Mouse (Mus musculus): Measurements from ENCODE around the gene Prtn3. TPM values are rescaled to one million over a fixed set of nuclear protein-coding genes. Genes with fewer than 3 reads are reported as not detected.
A peak's percentile ranks its signal among the peaks of the same experiment; 100 is the strongest.

Gene Prtn3
- polyA plus RNA-seq, 1 experiment from 2014 or later, result 15.1 TPM

GRCm38 (mm10) chr10:79896814-79897213, 22.5 kb downstream of the Prtn3 start:
- H3K36me3 ChIP-seq, result peaks cover 76% of the 10 kb centered on the region
- H3K9ac ChIP-seq (replicated peaks), result no peak overlapping the region
- H3K4me2 ChIP-seq, result no peak overlapping the region
- no peaks in the 10 kb centered on the region; the same call in 1 of the 2 replicates for H3K27me3 ChIP-seq
- no peak for ATAC-seq (ENCODE audit: insufficient number of reproducible peaks, insufficient read depth, low FRiP score, low TSS enrichment, low read depth)
- H3K4me3 ChIP-seq (replicated peaks), result no peak overlapping the region
- WGBS, result 87% methylated on average over 13 of the region's 13 CpGs
- no peak overlapping the region for H3K27ac ChIP-seq
- H3K4me1 ChIP-seq (replicated peaks), result peaks cover 6% of the 10 kb centered on the region; the same call in 1 of the 2 replicates
- no peaks in the 10 kb centered on the region for H3K9me3 ChIP-seq

GRCm38 (mm10) chr10:79897316-79898245, 23.3 kb downstream of the Prtn3 start:
- no peak overlapping the region for H3K9ac ChIP-seq (replicated peaks)
- ATAC-seq (ENCODE audit: insufficient number of reproducible peaks, insufficient read depth, low FRiP score, low TSS enrichment, low read depth), result no peak
- H3K36me3 ChIP-seq, result peaks cover 83% of the 10 kb centered on the region
- H3K4me1 ChIP-seq (replicated peaks), result peaks cover 6% of the 10 kb centered on the region; the same call in 1 of the 2 replicates
- no peak overlapping the region for H3K27ac ChIP-seq
- H3K27me3 ChIP-seq, result no peaks in the 10 kb centered on the region
- 51% methylated on average over 20 of the region's 20 CpGs for WGBS
- H3K4me3 ChIP-seq (replicated peaks), result no peak overlapping the region
- H3K9me3 ChIP-seq, result no peaks in the 10 kb centered on the region
- no peak overlapping the region for H3K4me2 ChIP-seq

- 36% methylated on average over 2 of the region's 2 CpGs for WGBS
Observed at GRCm38 (mm10) chr10:79900951-79901410, 26.7 kb downstream of the Prtn3 start.

GRCm38 (mm10) chr10:79906712-79907111, 32.4 kb downstream of the Prtn3 start:
- Histone ChIP-seq H3K27ac (no peak overlapping the region), H3K36me3 (peaks cover 70% of the 10 kb centered on the region), H3K27me3 (0 out of 2 replicates have a peak, but pooled peaks cover 3% of the 10 kb centered on the region), H3K9me3 (no peaks in the 10 kb centered on the region), H3K4me1 (replicated peaks) (peaks cover 14% of the 10 kb centered on the region; the same call in 1 of the 2 replicates), H3K9ac (replicated peaks) (no peak overlapping the region), H3K4me2 (no peak overlapping the region), H3K4me3 (replicated peaks) (no peak overlapping the region)
- WGBS, result 94% methylated on average over 9 of the region's 9 CpGs
- no peak for ATAC-seq (ENCODE audit: insufficient number of reproducible peaks, insufficient read depth, low FRiP score, low TSS enrichment, low read depth)

More at GRCm38 (mm10) chr10:79900951-79901410, 26.7 kb downstream of the Prtn3 start:
- Histone ChIP-seq H3K27me3 (no peaks in the 10 kb centered on the region), H3K4me3 (replicated peaks) (no peak overlapping the region), H3K27ac (no peak overlapping the region), H3K4me2 (no peak overlapping the region), H3K9me3 (no peaks in the 10 kb centered on the region), H3K36me3 (peaks cover 96% of the 10 kb centered on the region), H3K9ac (replicated peaks) (0 out of 2 replicates have a peak overlapping the region, but pooled peaks have one; percentile 4), H3K4me1 (replicated peaks) (peaks cover 6% of the 10 kb centered on the region; the same call in 1 of the 2 replicates)
- ATAC-seq (ENCODE audit: insufficient number of reproducible peaks, insufficient read depth, low FRiP score, low TSS enrichment, low read depth), result no peak

- peaks cover 14% of the 10 kb centered on the region; the same call in 1 of the 2 replicates for H3K4me1 ChIP-seq (replicated peaks)
- H3K9ac ChIP-seq (replicated peaks), result no peak overlapping the region
- 0 out of 2 replicates have a peak, but pooled peaks cover 3% of the 10 kb centered on the region for H3K27me3 ChIP-seq
- no peak for ATAC-seq (ENCODE audit: insufficient number of reproducible peaks, insufficient read depth, low FRiP score, low TSS enrichment, low read depth)
- peak overlapping the region; percentile 12; the same call in 1 of the 2 replicates for H3K4me3 ChIP-seq (replicated peaks)
- H3K9me3 ChIP-seq, result no peaks in the 10 kb centered on the region
- peak overlapping the region; percentile 50 for H3K4me2 ChIP-seq
- WGBS, result 94% methylated on average over 10 of the region's 10 CpGs
- H3K36me3 ChIP-seq, result peaks cover 70% of the 10 kb centered on the region
- no peak overlapping the region for H3K27ac ChIP-seq
Observed at GRCm38 (mm10) chr10:79907415-79907814, 33.1 kb downstream of the Prtn3 start.

GRCm38 (mm10) chr10:79908167-79909091, 34.2 kb downstream of the Prtn3 start, which contains the start of gene Med16:
Gene Med16, minus strand, starts transcription at chr10:79908923.
- peak within 1 kb of the TSS; percentile 64 for H3K4me3 ChIP-seq (replicated peaks)
- peak within 1 kb of the TSS; percentile 50 for H3K4me2 ChIP-seq
- 0 out of 2 replicates have a peak, but pooled peaks cover 3% of the 10 kb centered on the region for H3K27me3 ChIP-seq
- peak within 1 kb of the TSS; percentile 98 for H3K27ac ChIP-seq
- peaks cover 14% of the 10 kb centered on the region; the same call in 1 of the 2 replicates for H3K4me1 ChIP-seq (replicated peaks)
- H3K9ac ChIP-seq (replicated peaks), result peak within 1 kb of the TSS; percentile 87
- 2% methylated on average over 52 of the region's 52 CpGs for WGBS
- peaks cover 67% of the 10 kb centered on the region for H3K36me3 ChIP-seq
- no peaks in the 10 kb centered on the region for H3K9me3 ChIP-seq
- ATAC-seq (ENCODE audit: insufficient number of reproducible peaks, insufficient read depth, low FRiP score, low TSS enrichment, low read depth), result peak; percentile 91

GRCm38 (mm10) chr10:79909092-79909922, 35.0 kb downstream of the Prtn3 start:
- ATAC-seq (ENCODE audit: insufficient number of reproducible peaks, insufficient read depth, low FRiP score, low TSS enrichment, low read depth), result no peak
- H3K36me3 ChIP-seq, result peaks cover 59% of the 10 kb centered on the region
- 25% methylated on average over 14 of the region's 14 CpGs for WGBS
- peak overlapping the region; percentile 45 for H3K4me2 ChIP-seq
- no peaks in the 10 kb centered on the region for H3K9me3 ChIP-seq
- H3K27ac ChIP-seq, result peak overlapping the region; percentile 67
- H3K4me3 ChIP-seq (replicated peaks), result peak overlapping the region; percentile 16; the same call in 1 of the 2 replicates
- H3K27me3 ChIP-seq, result 0 out of 2 replicates have a peak, but pooled peaks cover 3% of the 10 kb centered on the region
- H3K9ac ChIP-seq (replicated peaks), result no peak overlapping the region
- H3K4me1 ChIP-seq (replicated peaks), result peaks cover 14% of the 10 kb centered on the region; the same call in 1 of the 2 replicates

- peaks cover 25% of the 10 kb centered on the region for H3K4me1 ChIP-seq (replicated peaks)
- H3K4me2 ChIP-seq, result no peak within 1 kb of the TSS
- 90% methylated on average over 4 of the region's 4 CpGs for WGBS
- H3K4me3 ChIP-seq (replicated peaks), result no peak within 1 kb of the TSS
- no peaks in the 10 kb centered on the region for H3K9me3 ChIP-seq
- H3K9ac ChIP-seq (replicated peaks), result 0 out of 2 replicates have a peak within 1 kb of the TSS, but pooled peaks have one; percentile 23
- peak within 1 kb of the TSS; percentile 67; the same call in 1 of the 2 replicates for H3K27ac ChIP-seq
- ATAC-seq (ENCODE audit: insufficient number of reproducible peaks, insufficient read depth, low FRiP score, low TSS enrichment, low read depth), result no peak
- peaks cover 47% of the 10 kb centered on the region for H3K36me3 ChIP-seq
- 0 out of 2 replicates have a peak, but pooled peaks cover 3% of the 10 kb centered on the region for H3K27me3 ChIP-seq
Observed at GRCm38 (mm10) chr10:79910556-79910955, 36.3 kb downstream of the Prtn3 start, which contains the start of gene Gm26602. Gene Gm26602, plus strand, starts transcription at chr10:79910856.

GRCm38 (mm10) chr10:79912412-79912811, 38.1 kb downstream of the Prtn3 start:
- ATAC-seq (ENCODE audit: insufficient number of reproducible peaks, insufficient read depth, low FRiP score, low TSS enrichment, low read depth), result no peak
- H3K36me3 ChIP-seq, result peaks cover 30% of the 10 kb centered on the region
- H3K4me1 ChIP-seq (replicated peaks), result peaks cover 31% of the 10 kb centered on the region
- H3K4me3 ChIP-seq (replicated peaks), result no peak overlapping the region
- 62% methylated on average over 20 of the region's 20 CpGs for WGBS
- no peak overlapping the region for H3K4me2 ChIP-seq
- peaks cover 2% of the 10 kb centered on the region for H3K27me3 ChIP-seq
- no peak overlapping the region for H3K9ac ChIP-seq (replicated peaks)
- H3K27ac ChIP-seq, result no peak overlapping the region
- H3K9me3 ChIP-seq, result no peaks in the 10 kb centered on the region

Measured in limb, embryonic 12.5 days (tissue).